Mouse (Mus musculus) liver, postnatal 0 days (tissue): ENCODE data around the gene Extl1. TPM values are rescaled to one million over a fixed set of nuclear protein-coding genes. Genes with fewer than 3 reads are reported as not detected.

Experiments used
- ATAC-seq: fragments of 200-750 bp; cut with Nextera tagmentation; 2 replicates; pipeline ENCODE4 v1.8.0; 2017; ENCODE audit warnings: mild to moderate bottlenecking, moderate library complexity
- DNase-seq: peaks from one replicate; pipeline ENCODE4 v3.0.0-alpha.2; 2016
- H3K27ac ChIP-seq: fragments of 300-500 bp; sonication (generic); 2 replicates; pipeline ENCODE4 v1.5.1; 2014; ENCODE audit warnings: antibody characterized with exemption, moderate library complexity, mild to moderate bottlenecking, low read depth
- H3K27me3 ChIP-seq: fragments of 300-500 bp; sonication (generic); 2 replicates; pipeline ENCODE4 v1.6.1; 2014; ENCODE audit warnings: low read length, control low read depth, mixed read lengths; ENCODE audit not compliant: insufficient read depth
- H3K36me3 ChIP-seq: fragments of 300-500 bp; sonication (generic); replicated peaks from 2 replicates; pipeline ENCODE4 v1.6.1; 2014; ENCODE audit warnings: mild to moderate bottlenecking, control low read depth, low read length, moderate library complexity, mixed read lengths; ENCODE audit not compliant: insufficient read depth
- H3K4me1 ChIP-seq: fragments of 300-500 bp; sonication (generic); 2 replicates; pipeline ENCODE4 v1.6.1; 2014; ENCODE audit warnings: antibody characterized with exemption, mild to moderate bottlenecking, control low read depth; ENCODE audit not compliant: insufficient read depth
- H3K4me2 ChIP-seq: fragments of 300-500 bp; sonication (generic); 2 replicates; pipeline ENCODE4 v1.6.1; 2014; ENCODE audit warnings: low read depth, mild to moderate bottlenecking, low read length, moderate library complexity, mixed read lengths
- H3K4me3 ChIP-seq: fragments of 300-500 bp; sonication (generic); 2 replicates; pipeline ENCODE4 v1.5.1; 2014; ENCODE audit warnings: low read depth, low read length
- H3K9ac ChIP-seq: fragments of 300-500 bp; sonication (generic); replicated peaks from 2 replicates; pipeline ENCODE4 v1.6.1; 2014; ENCODE audit warnings: mild to moderate bottlenecking, moderate library complexity
- H3K9me3 ChIP-seq: fragments of 300-500 bp; sonication (generic); 2 replicates; pipeline ENCODE4 v1.6.1; 2016; ENCODE audit warnings: mild to moderate bottlenecking, control low read depth, low read length, mixed read lengths
- CTCF ChIP-seq: sonication (generic); IDR thresholded peaks from 2 replicates; pipeline ENCODE4 v1.5.1; 2016; ENCODE audit warnings: antibody characterized with exemption, low read depth
- EP300 ChIP-seq: IDR thresholded peaks from 2 replicates; pipeline ENCODE4 v1.6.1; 2016; ENCODE audit warnings: antibody characterized with exemption, low read depth, mild to moderate bottlenecking
- WGBS: fragments of 180-500 bp; shearing (Covaris S2); extraction: QIAGEN DNeasy Blood & Tissue Kit; methylation state at CpG from one replicate; pipeline ENCODE4 v1.1.7; 2014; ENCODE audit not compliant: insufficient replicate concordance; 5-methylcytosine and 5-hydroxymethylcytosine counted together
- polyA plus RNA-seq: library from polyadenylated mRNA; unstranded; fragments of >200 nt; fragmentation: Nextera tagmentation; extraction: Ambion mirVana; gene quantifications from 2 replicates; pipeline ENCODE4 v1.2.1, GENCODE M21; 2015

The Extl1 gene
- polyA plus RNA-seq, 1 experiment from 2014 or later, result 0.33 TPM

- Histone ChIP-seq H3K4me2 (no peak overlapping the region), H3K36me3 (no peaks in the 10 kb centered on the region), H3K27me3 (no peaks in the 10 kb centered on the region), H3K27ac (no peak overlapping the region), H3K4me1 (no peaks in the 10 kb centered on the region), H3K9ac (no peak overlapping the region), H3K4me3 (no peak overlapping the region), H3K9me3 (no peaks in the 10 kb centered on the region)
- TF ChIP-seq CTCF (no peak), EP300 (no peak)
- ATAC-seq (no peak), DNase-seq (peak; percentile 16)
- 51% methylated on average over 16 of the region's 18 CpGs for WGBS
Observed at GRCm38 (mm10) chr4:134351329-134352260, 32.1 kb downstream of the Extl1 start.

- 83% methylated on average over 6 of the region's 6 CpGs for WGBS
- H3K27me3 ChIP-seq, result no peaks in the 10 kb centered on the region
- no peaks in the 10 kb centered on the region for H3K36me3 ChIP-seq
- H3K27ac ChIP-seq, result no peak overlapping the region
- H3K9me3 ChIP-seq, result no peaks in the 10 kb centered on the region
- H3K4me2 ChIP-seq, result no peak overlapping the region
- DNase-seq (no peak), ATAC-seq (no peak)
- H3K4me3 ChIP-seq, result no peak overlapping the region
- no peak for TF ChIP-seq CTCF
- TF ChIP-seq EP300, result no peak
- H3K4me1 ChIP-seq, result no peaks in the 10 kb centered on the region
- no peak overlapping the region for H3K9ac ChIP-seq
Observed at GRCm38 (mm10) chr4:134350641-134351040, 33.0 kb downstream of the Extl1 start.

DNA sequence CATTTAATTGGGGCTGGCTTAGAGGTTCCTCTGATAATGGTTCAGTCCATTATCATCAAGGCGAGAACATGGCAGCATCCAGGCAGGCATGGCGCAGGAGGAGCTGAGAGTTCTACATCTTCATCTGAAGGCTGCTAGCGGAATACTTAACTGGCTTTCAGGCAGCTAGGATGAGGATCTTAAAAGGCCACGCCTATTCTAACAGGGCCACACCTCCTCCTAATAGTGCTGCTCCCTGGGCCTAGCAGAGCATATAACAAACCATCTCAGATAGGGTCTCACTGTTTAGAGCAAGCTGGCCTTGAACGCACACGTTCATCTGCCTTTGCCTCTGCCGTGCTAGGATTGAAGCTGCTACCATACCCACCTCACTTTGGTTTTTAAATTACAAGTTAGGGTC, 33.8 kb downstream of the Extl1 start:
- no peak overlapping the region for H3K4me3 ChIP-seq
- ATAC-seq (no peak), DNase-seq (no peak)
- TF ChIP-seq EP300, result no peak
- no peak for TF ChIP-seq CTCF
- H3K9me3 ChIP-seq, result no peaks in the 10 kb centered on the region
- H3K4me2 ChIP-seq, result no peak overlapping the region
- H3K9ac ChIP-seq, result no peak overlapping the region
- peaks cover 1% of the 10 kb centered on the region; the same call in 1 of the 2 replicates for H3K27me3 ChIP-seq
- no peak overlapping the region for H3K27ac ChIP-seq
- 83% methylated on average over 7 of the region's 7 CpGs for WGBS
- no peaks in the 10 kb centered on the region for H3K4me1 ChIP-seq
- H3K36me3 ChIP-seq, result no peaks in the 10 kb centered on the region

GRCm38 (mm10) chr4:134348545-134348944, 35.1 kb downstream of the Extl1 start:
- no peak overlapping the region for H3K4me2 ChIP-seq
- 72% methylated on average over 5 of the region's 5 CpGs for WGBS
- H3K9ac ChIP-seq, result no peak overlapping the region
- no peak overlapping the region for H3K4me3 ChIP-seq
- H3K27me3 ChIP-seq, result peaks cover 12% of the 10 kb centered on the region
- no peaks in the 10 kb centered on the region for H3K9me3 ChIP-seq
- no peak overlapping the region for H3K27ac ChIP-seq
- ATAC-seq (no peak), DNase-seq (no peak)
- TF ChIP-seq CTCF (no peak), EP300 (no peak)
- H3K36me3 ChIP-seq, result no peaks in the 10 kb centered on the region
- peaks cover 2% of the 10 kb centered on the region; the same call in 1 of the 2 replicates for H3K4me1 ChIP-seq

- DNase-seq (peak; percentile 26), ATAC-seq (no peak)
- peaks cover 6% of the 10 kb centered on the region; the same call in 1 of the 2 replicates for H3K4me1 ChIP-seq
- H3K9ac ChIP-seq, result no peak overlapping the region
- H3K4me2 ChIP-seq, result no peak overlapping the region
- no peak for TF ChIP-seq CTCF
- no peak for TF ChIP-seq EP300
- peaks cover 16% of the 10 kb centered on the region for H3K27me3 ChIP-seq
- 71% methylated on average over 11 of the region's 11 CpGs for WGBS
- no peaks in the 10 kb centered on the region for H3K9me3 ChIP-seq
- H3K27ac ChIP-seq, result no peak overlapping the region
- no peaks in the 10 kb centered on the region for H3K36me3 ChIP-seq
- no peak overlapping the region for H3K4me3 ChIP-seq
Observed at GRCm38 (mm10) chr4:134348078-134348477, 35.6 kb downstream of the Extl1 start.

GRCm38 (mm10) chr4:134345802-134346201, 37.8 kb downstream of the Extl1 start:
- no peak overlapping the region for H3K4me2 ChIP-seq
- H3K27ac ChIP-seq, result no peak overlapping the region
- 86% methylated on average over 15 of the region's 15 CpGs for WGBS

More at GRCm38 (mm10) chr4:134345802-134346201, 37.8 kb downstream of the Extl1 start:
- DNase-seq, result no peak
- Histone ChIP-seq H3K4me3 (no peak overlapping the region), H3K4me1 (peaks cover 9% of the 10 kb centered on the region; the same call in 1 of the 2 replicates), H3K9me3 (no peaks in the 10 kb centered on the region), H3K9ac (no peak overlapping the region), H3K36me3 (no peaks in the 10 kb centered on the region), H3K27me3 (peaks cover 34% of the 10 kb centered on the region)
- TF ChIP-seq CTCF (no peak), EP300 (no peak)
- no peak for ATAC-seq
